Mouse (Mus musculus): Measurements from ENCODE around the gene Vma21. TPM values are rescaled to one million over a fixed set of nuclear protein-coding genes. Genes with fewer than 3 reads are reported as not detected.

Vma21 gene
- 43.3 and 44.9 TPM in 2 replicates for polyA plus RNA-seq (2016; fragmentation: Nextera tagmentation; extraction: Ambion mirVana)

GRCm38 (mm10) chrX:71815631-71816345 is at the start of gene Vma21:
TSS of gene Vma21 (plus strand) at chrX:71815924.
- 0 out of 2 replicates have a peak, but pooled peaks cover 7% of the 10 kb centered on the region for H3K4me1 ChIP-seq
- 35% methylated on average over 12 of the region's 12 CpGs for WGBS
- 0 out of 2 replicates have a peak, but pooled peaks cover 3% of the 10 kb centered on the region for H3K36me3 ChIP-seq (replicated peaks)
- peaks cover 11% of the 10 kb centered on the region; the same call in 1 of the 2 replicates for H3K27me3 ChIP-seq (replicated peaks; ENCODE audit: low read depth, poor library complexity, severe bottlenecking)
- no peaks in the 10 kb centered on the region for H3K9me3 ChIP-seq
- peak within 1 kb of the TSS; percentile 85 for H3K27ac ChIP-seq (replicated peaks)
- H3K4me3 ChIP-seq = peak within 1 kb of the TSS; percentile 67
- DNase-seq (ENCODE audit: low spot score) = no peak

GRCm38 (mm10) chrX:71767909-71768308 is 47.8 kb upstream of the Vma21 start:
- Histone ChIP-seq H3K27me3 (replicated peaks; ENCODE audit: low read depth, poor library complexity, severe bottlenecking) (no peaks in the 10 kb centered on the region), H3K36me3 (replicated peaks) (no peaks in the 10 kb centered on the region), H3K4me3 (no peak overlapping the region), H3K27ac (replicated peaks) (no peak overlapping the region), H3K9me3 (no peaks in the 10 kb centered on the region), H3K4me1 (no peaks in the 10 kb centered on the region)
- WGBS = 87% methylated on average over 1 of the region's 1 CpGs
- no peak for DNase-seq (ENCODE audit: low spot score)

DNA sequence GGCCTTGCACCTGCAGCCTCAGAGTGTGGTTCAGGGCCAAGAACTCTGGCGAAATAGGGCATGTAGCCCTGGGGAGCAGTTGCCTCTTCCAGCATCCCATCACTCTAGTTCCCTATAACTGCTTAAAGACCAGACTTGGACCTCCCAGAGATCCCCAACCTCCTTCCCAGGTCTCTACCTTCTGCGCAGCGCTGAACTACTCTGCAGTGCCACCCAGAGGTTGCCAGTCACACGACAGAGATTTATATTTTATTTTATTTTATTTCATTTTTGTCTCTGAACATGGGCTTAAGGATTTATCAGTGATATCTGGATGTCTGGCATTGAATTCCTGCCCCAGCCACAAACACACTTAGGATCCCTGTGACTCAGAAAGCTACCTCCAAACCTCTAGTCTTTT is 24.6 kb upstream of the Vma21 start:
- Histone ChIP-seq H3K27ac (replicated peaks) (no peak overlapping the region), H3K36me3 (replicated peaks) (no peaks in the 10 kb centered on the region), H3K4me1 (no peaks in the 10 kb centered on the region), H3K9me3 (no peaks in the 10 kb centered on the region), H3K4me3 (no peak overlapping the region), H3K27me3 (replicated peaks; ENCODE audit: low read depth, poor library complexity, severe bottlenecking) (peaks cover 25% of the 10 kb centered on the region)
- WGBS = 8% methylated on average over 4 of the region's 4 CpGs
- peak; percentile 12 for DNase-seq (ENCODE audit: low spot score)

- Histone ChIP-seq H3K27ac (replicated peaks) (no peak overlapping the region), H3K36me3 (replicated peaks) (no peaks in the 10 kb centered on the region), H3K27me3 (replicated peaks; ENCODE audit: low read depth, poor library complexity, severe bottlenecking) (peaks cover 25% of the 10 kb centered on the region; the same call in 1 of the 2 replicates), H3K4me1 (no peaks in the 10 kb centered on the region), H3K9me3 (no peaks in the 10 kb centered on the region), H3K4me3 (no peak overlapping the region)
- 43% methylated on average over 7 of the region's 7 CpGs for WGBS
- DNase-seq (ENCODE audit: low spot score) = no peak
Observed at GRCm38 (mm10) chrX:71797766-71798165, 18.0 kb upstream of the Vma21 start.

DNA sequence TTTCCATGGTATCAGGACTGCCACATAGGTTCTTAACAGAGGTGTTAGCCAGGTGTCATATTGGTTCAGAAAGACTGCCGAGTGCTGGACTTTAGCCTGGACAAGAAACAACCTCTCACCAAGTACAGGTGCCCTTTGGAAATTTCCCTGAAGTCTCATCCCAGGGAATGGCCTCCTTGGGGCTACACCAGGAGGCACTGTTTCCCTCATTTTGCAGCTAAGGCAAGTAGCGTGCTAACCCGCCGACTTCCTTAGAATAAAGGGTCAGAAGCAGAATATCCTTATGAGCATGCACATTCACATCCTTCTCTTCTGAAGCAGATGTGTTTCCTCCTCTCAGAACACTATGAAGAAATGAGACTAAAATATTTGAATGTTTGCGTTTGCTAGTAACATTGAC is 16.8 kb upstream of the Vma21 start:
- no peak overlapping the region for H3K27ac ChIP-seq (replicated peaks)
- H3K27me3 ChIP-seq (replicated peaks; ENCODE audit: low read depth, poor library complexity, severe bottlenecking) = peaks cover 18% of the 10 kb centered on the region; the same call in 1 of the 2 replicates
- 69% methylated on average over 5 of the region's 5 CpGs for WGBS
- H3K4me3 ChIP-seq = no peak overlapping the region
- H3K9me3 ChIP-seq = no peaks in the 10 kb centered on the region
- H3K36me3 ChIP-seq (replicated peaks) = no peaks in the 10 kb centered on the region
- H3K4me1 ChIP-seq = no peaks in the 10 kb centered on the region
- DNase-seq (ENCODE audit: low spot score) = no peak

GRCm38 (mm10) chrX:71811966-71812835 is 3.5 kb upstream of the Vma21 start:
- DNase-seq (ENCODE audit: low spot score) = no peak
- Histone ChIP-seq H3K36me3 (replicated peaks) (no peaks in the 10 kb centered on the region), H3K4me1 (0 out of 2 replicates have a peak, but pooled peaks cover 4% of the 10 kb centered on the region), H3K27ac (replicated peaks) (no peak overlapping the region), H3K27me3 (replicated peaks; ENCODE audit: low read depth, poor library complexity, severe bottlenecking) (peaks cover 11% of the 10 kb centered on the region; the same call in 1 of the 2 replicates), H3K4me3 (no peak overlapping the region), H3K9me3 (no peaks in the 10 kb centered on the region)
- 42% methylated on average over 5 of the region's 5 CpGs for WGBS

DNA sequence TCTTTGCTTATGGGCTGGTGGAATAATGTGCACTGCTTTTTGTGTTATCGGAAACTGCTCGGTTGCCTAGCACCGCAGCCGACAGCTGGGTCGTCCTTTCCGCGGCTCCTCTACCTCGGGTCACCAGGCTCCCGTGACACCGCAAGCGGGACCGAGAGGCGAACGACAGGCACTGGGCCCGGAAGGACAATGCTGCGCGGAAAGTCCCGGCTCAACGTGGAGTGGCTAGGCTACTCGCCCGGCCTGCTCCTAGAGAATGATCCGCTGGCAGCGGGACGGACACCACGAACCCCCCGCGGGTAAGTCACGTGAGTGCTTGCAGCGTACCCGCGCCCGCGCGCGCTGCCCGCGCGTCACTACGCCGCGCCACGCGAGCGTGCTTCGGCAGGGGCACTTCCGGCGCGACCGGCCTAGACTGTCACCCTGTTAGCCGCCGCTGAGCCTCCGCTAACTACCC is 705 bp downstream of the Vma21 start:
- H3K4me1 ChIP-seq = 0 out of 2 replicates have a peak, but pooled peaks cover 7% of the 10 kb centered on the region
- H3K36me3 ChIP-seq (replicated peaks) = 0 out of 2 replicates have a peak, but pooled peaks cover 3% of the 10 kb centered on the region
- H3K27me3 ChIP-seq (replicated peaks; ENCODE audit: low read depth, poor library complexity, severe bottlenecking) = peaks cover 11% of the 10 kb centered on the region; the same call in 1 of the 2 replicates
- 14% methylated on average over 52 of the region's 52 CpGs for WGBS
- H3K4me3 ChIP-seq = peak overlapping the region; percentile 67
- DNase-seq (ENCODE audit: low spot score) = peak; percentile 88
- H3K27ac ChIP-seq (replicated peaks) = peak overlapping the region; percentile 85
- no peaks in the 10 kb centered on the region for H3K9me3 ChIP-seq

DNA sequence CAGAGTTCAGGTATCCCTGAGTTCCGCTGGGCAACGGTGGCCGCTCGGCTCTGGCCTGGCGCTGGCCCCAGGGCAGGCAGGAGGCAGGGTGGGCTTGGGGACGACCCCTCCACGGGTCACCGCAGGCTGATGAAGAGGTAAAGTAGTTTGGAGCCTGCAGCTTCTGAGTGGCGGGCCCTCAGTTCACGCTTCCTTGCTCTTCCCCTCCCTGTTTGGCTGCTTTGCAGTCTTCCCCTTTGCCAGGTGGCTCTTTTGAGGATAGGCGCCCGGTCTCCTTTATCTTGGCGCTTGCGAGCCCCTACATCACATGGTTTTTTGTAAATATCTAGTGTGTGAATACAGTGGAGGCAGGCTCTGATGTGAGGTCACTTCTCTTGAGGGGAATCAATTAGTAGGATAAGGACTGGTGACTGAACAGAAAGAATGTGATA is 1.2 kb downstream of the Vma21 start:
- Histone ChIP-seq H3K36me3 (replicated peaks) (0 out of 2 replicates have a peak, but pooled peaks cover 3% of the 10 kb centered on the region), H3K4me3 (peak overlapping the region; percentile 67), H3K4me1 (0 out of 2 replicates have a peak, but pooled peaks cover 7% of the 10 kb centered on the region), H3K27ac (replicated peaks) (peak overlapping the region; percentile 85), H3K27me3 (replicated peaks; ENCODE audit: low read depth, poor library complexity, severe bottlenecking) (peaks cover 11% of the 10 kb centered on the region; the same call in 1 of the 2 replicates), H3K9me3 (no peaks in the 10 kb centered on the region)
- no peak for DNase-seq (ENCODE audit: low spot score)
- WGBS = 26% methylated on average over 14 of the region's 14 CpGs

DNA sequence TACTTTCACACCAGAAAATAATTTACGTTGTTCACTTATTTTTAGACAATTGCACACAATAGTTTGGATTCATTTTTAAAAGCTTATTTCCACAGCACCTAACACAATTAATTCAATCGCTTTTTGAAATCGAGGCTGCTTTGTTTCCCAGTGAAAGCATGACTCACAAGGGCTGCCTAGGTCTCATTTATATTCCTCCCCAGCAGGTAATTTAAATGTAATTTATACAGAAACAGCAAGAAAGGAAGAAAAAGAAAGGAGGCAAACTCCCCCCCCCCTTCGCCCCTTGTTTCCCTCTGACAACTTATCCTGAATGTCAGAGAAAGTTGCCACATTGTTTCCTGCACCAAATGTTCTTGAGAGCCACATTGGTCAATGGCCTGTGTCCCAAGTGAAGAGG is 23.2 kb downstream of the Vma21 start:
- Histone ChIP-seq H3K27ac (replicated peaks) (no peak overlapping the region), H3K4me1 (no peaks in the 10 kb centered on the region), H3K4me3 (no peak overlapping the region), H3K9me3 (no peaks in the 10 kb centered on the region), H3K36me3 (replicated peaks) (no peaks in the 10 kb centered on the region), H3K27me3 (replicated peaks; ENCODE audit: low read depth, poor library complexity, severe bottlenecking) (no peaks in the 10 kb centered on the region)
- no peak for DNase-seq (ENCODE audit: low spot score)
- WGBS = 63% methylated on average over 4 of the region's 4 CpGs

GRCm38 (mm10) chrX:71846696-71847095 is 31.0 kb downstream of the Vma21 start:
- H3K36me3 ChIP-seq (replicated peaks) = no peaks in the 10 kb centered on the region
- H3K4me3 ChIP-seq = no peak overlapping the region
- no peak overlapping the region for H3K27ac ChIP-seq (replicated peaks)
- no peak for DNase-seq (ENCODE audit: low spot score)
- no peaks in the 10 kb centered on the region for H3K4me1 ChIP-seq
- no peaks in the 10 kb centered on the region for H3K27me3 ChIP-seq (replicated peaks; ENCODE audit: low read depth, poor library complexity, severe bottlenecking)
- H3K9me3 ChIP-seq = no peaks in the 10 kb centered on the region
- 87% methylated on average over 4 of the region's 4 CpGs for WGBS

- Histone ChIP-seq H3K27ac (replicated peaks) (no peak overlapping the region), H3K9me3 (no peaks in the 10 kb centered on the region), H3K4me1 (no peaks in the 10 kb centered on the region), H3K27me3 (replicated peaks; ENCODE audit: low read depth, poor library complexity, severe bottlenecking) (no peaks in the 10 kb centered on the region), H3K4me3 (no peak overlapping the region), H3K36me3 (replicated peaks) (no peaks in the 10 kb centered on the region)
- DNase-seq (ENCODE audit: low spot score) = no peak
Observed at GRCm38 (mm10) chrX:71853798-71854197, 38.1 kb downstream of the Vma21 start.
